Mouse (Mus musculus): ENCODE measurements at regions not wholly inside any gene's neighbourhood (a gene's known extent, or its start where the extent isn't known, plus 50 kb on each side); places are given as distances from the start of the nearest gene placed in this dataset.
A peak's percentile ranks its signal among the peaks of the same experiment; 100 is the strongest.
"Not testable (repeated sequence)": the region's sequence is repeated elsewhere in the genome, so short reads cannot be mapped to it uniquely, and the experiment has no call there.

DNA sequence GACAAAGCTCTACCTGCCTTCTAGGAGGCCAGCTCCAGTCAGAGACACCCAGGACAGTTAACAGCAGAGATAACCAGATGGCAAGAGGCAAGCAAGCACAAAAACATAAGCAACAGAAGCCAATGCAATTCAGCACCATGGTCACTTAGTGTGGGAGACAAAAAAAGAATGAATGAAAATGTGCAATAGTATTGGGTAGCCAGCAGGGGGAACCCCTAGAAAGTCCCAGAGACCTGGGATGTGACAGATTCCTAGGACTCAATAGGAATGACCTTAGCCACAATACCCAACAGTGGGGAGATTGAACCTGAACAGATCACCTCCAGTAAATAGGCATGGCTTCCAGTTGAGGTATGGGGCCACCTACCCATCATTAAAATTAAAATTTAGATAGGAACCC lies 409.0 kb upstream of the St6gal2 start:
- peak; percentile 2 for DNase-seq (ENCODE audit: extremely low spot score)

DNA sequence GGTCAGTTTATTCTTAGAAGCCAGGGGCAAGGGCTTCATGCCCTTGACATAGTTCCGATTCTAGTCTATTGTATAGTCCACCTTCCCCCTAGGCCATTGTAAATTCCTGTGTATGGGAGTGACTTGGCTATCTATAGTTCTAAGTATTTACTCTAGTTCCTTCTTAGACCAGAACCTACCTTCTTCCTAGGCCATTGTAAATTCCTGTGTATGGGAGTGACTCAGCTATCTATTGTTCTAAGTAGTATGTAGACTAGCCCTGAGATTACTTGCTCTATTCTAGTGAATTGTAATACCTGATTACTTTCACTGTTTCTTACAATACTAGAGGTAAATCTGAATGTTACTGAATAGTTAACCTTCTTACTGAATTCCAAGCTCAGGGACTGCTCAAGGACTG lies 405.0 kb upstream of the St6gal2 start:
- DNase-seq (ENCODE audit: extremely low spot score): not testable (repeated sequence)

DNA sequence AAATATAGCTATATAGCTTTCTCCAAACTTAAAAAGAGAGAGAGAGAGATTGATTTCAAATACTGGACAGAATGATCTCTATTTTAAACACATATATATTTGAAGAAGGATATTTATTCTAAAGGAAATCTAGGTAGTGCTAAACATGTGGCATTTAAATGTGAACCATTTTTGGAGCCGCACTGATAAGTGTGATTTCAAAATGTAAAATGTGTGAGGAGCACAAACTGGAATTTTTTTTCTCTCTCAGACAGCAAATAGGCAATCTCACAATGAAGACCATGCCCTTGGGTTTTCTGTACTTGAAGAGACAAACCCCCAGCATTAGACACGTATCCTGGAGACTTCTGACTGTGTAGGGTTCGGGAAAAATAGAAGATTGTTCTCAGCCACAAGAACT lies 376.8 kb upstream of the St6gal2 start:
- no peak for DNase-seq (ENCODE audit: extremely low spot score)

DNA sequence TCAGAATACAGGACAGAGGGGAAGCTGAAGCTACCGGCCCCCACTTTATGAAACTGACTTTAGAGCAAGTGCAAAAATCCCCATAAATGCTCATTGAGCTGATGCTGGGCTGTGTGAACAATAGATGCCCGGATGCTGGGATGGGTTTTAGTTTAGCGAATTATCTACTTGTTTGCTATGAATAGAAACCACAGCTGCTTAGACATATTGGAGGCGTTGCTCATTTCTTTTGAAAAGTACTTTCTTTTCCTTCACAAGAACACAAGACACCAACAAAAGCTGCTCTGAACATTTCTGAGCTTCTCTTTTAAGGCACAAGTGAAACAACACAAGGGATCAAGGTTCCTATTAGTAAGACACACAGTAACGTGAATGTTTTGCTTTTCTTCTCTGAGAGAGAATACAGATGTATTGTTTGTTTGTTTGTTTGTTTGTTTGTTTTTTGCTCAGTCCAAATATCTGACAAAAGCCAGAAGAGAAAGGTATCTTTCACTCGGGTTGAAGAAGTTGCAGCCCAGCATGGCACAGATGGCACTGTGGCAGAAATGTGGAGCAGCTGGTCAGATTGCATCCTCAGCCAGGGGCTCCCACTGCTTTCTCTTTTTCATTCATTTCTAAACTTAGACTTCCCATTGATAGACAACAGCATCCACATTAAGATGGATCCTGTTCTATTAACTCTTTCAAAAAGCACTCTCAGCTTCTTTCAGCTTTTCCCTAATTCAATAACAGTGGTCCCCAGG lies 361.7 kb upstream of the St6gal2 start:
- no peak for DNase-seq (ENCODE audit: extremely low spot score)

DNA sequence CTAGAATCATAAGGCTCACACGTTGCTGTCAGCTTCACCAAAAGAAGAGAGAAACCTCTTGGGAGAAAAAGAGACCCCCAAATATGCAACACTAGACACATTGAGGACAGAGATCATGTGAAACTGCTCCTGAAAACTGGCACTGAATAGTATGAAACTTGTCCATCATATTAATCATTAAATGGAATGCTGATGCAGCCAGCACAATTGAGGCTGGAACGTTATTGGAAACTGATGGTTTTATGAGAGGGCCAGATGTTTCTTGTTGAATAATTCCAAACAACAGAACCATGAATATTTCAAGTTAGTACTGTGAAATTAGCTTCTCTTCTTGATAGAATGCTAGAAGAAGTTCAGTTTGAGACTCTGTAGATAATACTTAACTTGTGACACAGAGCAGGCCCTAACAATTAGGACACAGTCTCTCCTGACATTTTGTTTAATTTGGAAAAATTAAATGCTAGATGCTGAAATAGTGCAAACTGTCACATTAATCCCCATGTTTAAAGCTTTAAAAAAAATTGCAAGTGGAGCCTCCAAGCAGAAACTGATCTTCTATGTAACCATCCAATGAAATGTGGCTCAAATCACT lies 354.4 kb upstream of the St6gal2 start:
- DNase-seq (ENCODE audit: extremely low spot score): no peak

DNA sequence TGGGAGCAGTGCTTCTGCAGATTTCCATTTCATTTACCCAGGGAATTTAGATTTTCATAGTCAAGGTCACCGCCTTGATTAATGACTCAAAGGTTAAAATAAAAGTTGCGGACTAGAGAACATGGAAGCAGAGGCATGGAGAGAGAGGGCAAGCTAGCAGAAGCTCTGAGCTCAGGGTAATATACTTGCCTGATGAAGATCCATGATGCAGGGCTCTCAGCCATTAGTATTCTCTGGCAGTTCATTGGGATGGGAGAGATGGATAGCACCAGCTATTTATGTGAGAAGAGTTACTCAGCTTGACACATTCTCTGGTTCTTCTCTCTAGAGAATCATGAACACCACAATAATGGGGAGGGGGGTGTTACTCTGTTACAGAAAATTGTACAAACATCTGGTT lies 341.7 kb upstream of the St6gal2 start:
- DNase-seq (ENCODE audit: extremely low spot score): no peak

DNA sequence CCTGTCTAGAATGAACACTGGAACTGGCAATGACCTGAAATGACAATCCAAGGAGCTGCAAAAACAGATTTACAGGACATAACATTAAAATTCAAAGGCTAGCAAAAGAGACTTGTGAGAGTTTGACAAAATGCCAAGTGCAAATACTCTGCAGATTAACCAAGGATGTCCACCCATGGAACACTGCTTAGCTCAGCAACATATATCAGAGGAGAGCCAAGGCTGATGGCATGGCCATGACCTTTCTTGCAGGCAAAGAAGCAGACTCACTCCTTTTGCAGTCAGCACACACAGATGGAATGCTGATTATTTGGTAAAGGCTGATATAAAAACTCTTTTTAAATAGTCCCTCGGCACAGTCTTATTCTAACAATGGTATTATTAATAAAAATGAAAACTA lies 320.3 kb upstream of the St6gal2 start:
- no peak for DNase-seq (ENCODE audit: extremely low spot score)

DNA sequence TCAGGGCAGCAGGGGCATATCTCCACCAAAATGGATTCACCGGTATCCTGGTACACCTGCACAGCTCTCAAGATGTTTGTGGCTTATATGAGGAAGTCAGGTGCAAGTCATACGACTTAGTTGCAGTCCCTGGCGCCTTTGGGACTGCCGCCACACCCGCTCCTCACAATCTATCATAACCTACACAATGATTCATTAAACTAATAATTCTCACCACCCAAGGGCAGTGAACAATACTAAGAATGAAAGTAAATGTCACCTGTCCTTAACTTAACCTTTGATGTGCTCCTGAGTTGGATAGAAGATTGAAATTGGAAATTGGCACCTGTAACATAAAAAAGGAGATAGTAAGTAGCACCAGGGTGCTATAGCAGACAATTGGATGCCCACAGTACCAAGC lies 315.1 kb upstream of the St6gal2 start:
- DNase-seq (ENCODE audit: extremely low spot score): not testable (repeated sequence)

Measured in embryo, embryonic 9.5 days (tissue).